Mouse (Mus musculus) bone marrow macrophage, adult 2 months (primary cell): ENCODE measurements at regions not wholly inside any gene's neighbourhood (a gene's known extent, or its start where the extent isn't known, plus 50 kb on each side); places are given as distances from the start of the nearest gene placed in this dataset.

Experiments used
- H3K27ac ChIP-seq: 2 replicates; pipeline ENCODE4 v1.5.1; 2012; ENCODE audit warnings: low read depth, low read length; ENCODE audit not compliant: insufficient read depth
- H3K4me1 ChIP-seq: 2 replicates; pipeline ENCODE4 v1.6.1; 2012; ENCODE audit warnings: low read length; ENCODE audit not compliant: control insufficient read depth, insufficient read depth
- H3K4me3 ChIP-seq: 2 replicates; pipeline ENCODE4 v1.5.1; 2012; ENCODE audit warnings: mild to moderate bottlenecking, low read length, moderate library complexity; ENCODE audit not compliant: insufficient read depth
- CTCF ChIP-seq: IDR thresholded peaks from 2 replicates; pipeline ENCODE4 v1.5.1; 2012; ENCODE audit warnings: low read depth, mild to moderate bottlenecking, low read length, moderate library complexity
- POLR2A ChIP-seq: IDR thresholded peaks from 2 replicates; pipeline ENCODE4 v1.6.1; 2012; ENCODE audit warnings: mild to moderate bottlenecking, low read depth, low read length, borderline replicate concordance

- peak overlapping the region; percentile 43 for H3K4me3 ChIP-seq
- no peak for TF ChIP-seq POLR2A
- no peak for TF ChIP-seq CTCF
- peak overlapping the region; percentile 80 for H3K27ac ChIP-seq
- peaks cover 40% of the 10 kb centered on the region for H3K4me1 ChIP-seq
Observed at GRCm38 (mm10) chr13:107944831-107945230, 99.4 kb upstream of the Smim15 start.

DNA sequence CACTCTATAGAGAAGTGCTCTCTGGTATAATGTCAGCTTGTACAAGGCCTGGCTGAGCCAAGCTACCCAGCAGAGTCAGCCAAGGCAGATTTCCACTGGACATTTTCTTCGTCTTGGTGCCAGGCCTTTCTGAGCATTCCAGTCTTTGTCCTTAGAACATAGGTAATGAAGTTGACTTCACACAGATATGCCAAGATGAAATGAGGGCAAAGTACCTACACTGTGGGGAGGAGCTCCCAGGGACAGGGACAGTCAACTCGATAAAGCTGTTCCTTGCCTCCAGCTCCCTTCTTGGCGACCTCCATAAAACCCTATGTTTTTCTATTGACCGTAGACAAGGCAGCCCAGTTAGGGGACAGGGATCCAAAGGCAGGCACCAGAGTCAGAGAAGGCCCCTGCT is 101.3 kb upstream of the Smim15 start:
- peaks cover 32% of the 10 kb centered on the region for H3K4me1 ChIP-seq
- H3K27ac ChIP-seq = no peak overlapping the region
- no peak overlapping the region for H3K4me3 ChIP-seq
- no peak for TF ChIP-seq CTCF
- no peak for TF ChIP-seq POLR2A

GRCm38 (mm10) chr13:107942297-107942962 is 101.8 kb upstream of the Smim15 start:
- Histone ChIP-seq H3K4me1 (peaks cover 29% of the 10 kb centered on the region), H3K27ac (no peak overlapping the region), H3K4me3 (no peak overlapping the region)
- TF ChIP-seq CTCF = no peak
- TF ChIP-seq POLR2A = no peak

DNA sequence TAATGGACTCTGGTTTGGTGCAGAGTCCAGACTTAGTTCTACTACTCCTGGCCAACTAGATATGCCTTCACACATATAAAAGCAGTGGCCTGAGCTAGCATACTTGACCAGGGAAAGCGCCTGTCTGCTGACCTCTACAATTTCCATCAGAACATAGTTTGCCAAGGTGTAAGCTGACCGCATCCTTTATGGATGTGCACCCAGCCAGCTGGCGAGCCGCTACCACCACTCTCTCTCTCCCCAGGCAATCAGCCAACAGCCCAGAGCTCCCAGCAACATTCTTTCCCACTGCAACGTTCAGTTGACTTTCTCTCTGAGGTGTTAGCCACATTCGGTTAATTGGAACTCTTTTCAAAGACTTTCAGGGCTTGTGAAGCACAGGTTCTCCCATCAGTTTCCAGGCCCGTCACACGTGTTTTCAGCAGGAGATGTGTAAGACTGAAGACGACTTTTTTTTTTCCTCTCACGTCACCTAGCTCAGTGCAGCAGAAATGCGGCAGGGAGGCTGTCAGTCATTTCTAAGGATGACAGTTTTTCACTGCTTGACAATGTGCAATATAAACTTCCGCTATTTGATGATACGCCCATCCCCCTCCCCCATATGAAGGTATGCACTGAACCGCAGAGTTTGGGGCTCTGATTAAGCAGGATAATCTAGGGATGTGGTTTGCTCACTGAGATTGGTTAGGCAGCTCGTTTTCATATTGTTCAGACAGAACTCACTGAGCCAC is 104.2 kb upstream of the Smim15 start:
- H3K4me3 ChIP-seq = no peak overlapping the region
- TF ChIP-seq CTCF = no peak
- no peak for TF ChIP-seq POLR2A
- no peak overlapping the region for H3K27ac ChIP-seq
- H3K4me1 ChIP-seq = peaks cover 13% of the 10 kb centered on the region

DNA sequence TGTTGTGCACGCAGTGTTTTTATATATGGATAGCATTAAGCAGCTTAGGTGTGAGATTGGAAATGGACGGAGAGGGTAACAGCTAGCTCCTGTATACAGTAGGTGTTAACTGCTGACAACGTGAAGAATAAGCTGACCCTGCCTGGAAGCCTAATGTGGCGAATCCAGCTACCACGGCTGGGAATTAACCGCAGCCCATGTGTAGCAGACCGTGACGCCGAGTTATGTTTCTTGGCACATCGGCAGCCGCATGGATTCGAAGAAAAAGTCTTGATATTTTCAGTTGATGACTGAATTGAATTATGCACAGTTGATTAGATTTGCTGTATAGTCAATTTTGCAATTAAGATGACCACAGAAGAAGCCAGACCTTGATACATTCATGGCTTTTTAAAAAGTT is 108.6 kb upstream of the Smim15 start:
- Histone ChIP-seq H3K4me1 (peaks cover 11% of the 10 kb centered on the region), H3K4me3 (no peak overlapping the region), H3K27ac (no peak overlapping the region)
- TF ChIP-seq CTCF = no peak
- TF ChIP-seq POLR2A = no peak

DNA sequence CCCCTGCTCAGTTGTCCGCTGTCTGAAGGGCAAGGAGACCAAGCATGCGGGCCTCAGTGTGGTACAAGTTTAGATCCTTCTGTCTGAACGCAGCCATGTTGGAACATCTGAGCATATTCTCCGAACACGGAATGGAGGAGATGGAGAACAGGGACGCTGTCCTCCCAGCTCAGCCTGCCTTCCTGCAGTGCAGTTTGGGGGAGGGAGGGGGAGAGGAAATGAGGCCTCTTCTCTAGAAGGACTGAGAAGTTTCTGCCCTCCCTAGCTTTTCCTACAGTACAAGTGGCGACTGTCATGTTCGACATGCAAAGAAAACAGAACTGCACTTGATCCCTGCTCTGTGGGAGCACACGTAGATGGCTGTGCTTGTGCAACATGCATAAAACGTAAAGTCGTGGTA is 109.6 kb upstream of the Smim15 start:
- H3K27ac ChIP-seq = no peak overlapping the region
- peaks cover 11% of the 10 kb centered on the region for H3K4me1 ChIP-seq
- no peak overlapping the region for H3K4me3 ChIP-seq
- TF ChIP-seq POLR2A = no peak
- TF ChIP-seq CTCF = no peak

- no peak overlapping the region for H3K4me3 ChIP-seq
- H3K4me1 ChIP-seq = peaks cover 11% of the 10 kb centered on the region
- TF ChIP-seq POLR2A (no peak), CTCF (no peak)
- H3K27ac ChIP-seq = no peak overlapping the region
Observed at GRCm38 (mm10) chr13:107933598-107934571, 110.4 kb upstream of the Smim15 start.

GRCm38 (mm10) chr13:107932423-107933032 is 111.7 kb upstream of the Smim15 start:
- TF ChIP-seq CTCF = no peak
- TF ChIP-seq POLR2A = no peak
- H3K4me1 ChIP-seq = peaks cover 11% of the 10 kb centered on the region

GRCm38 (mm10) chr13:107931216-107931615 is 113.0 kb upstream of the Smim15 start:
- TF ChIP-seq POLR2A = no peak
- TF ChIP-seq CTCF = no peak

More at GRCm38 (mm10) chr13:107932423-107933032, 111.7 kb upstream of the Smim15 start:
- H3K4me3 ChIP-seq = no peak overlapping the region
- no peak overlapping the region for H3K27ac ChIP-seq

More at GRCm38 (mm10) chr13:107931216-107931615, 113.0 kb upstream of the Smim15 start:
- Histone ChIP-seq H3K27ac (no peak overlapping the region), H3K4me1 (peaks cover 11% of the 10 kb centered on the region), H3K4me3 (no peak overlapping the region)
